ENCODE assay signal across 22 mouse cellular contexts in the genomic region with DNA sequence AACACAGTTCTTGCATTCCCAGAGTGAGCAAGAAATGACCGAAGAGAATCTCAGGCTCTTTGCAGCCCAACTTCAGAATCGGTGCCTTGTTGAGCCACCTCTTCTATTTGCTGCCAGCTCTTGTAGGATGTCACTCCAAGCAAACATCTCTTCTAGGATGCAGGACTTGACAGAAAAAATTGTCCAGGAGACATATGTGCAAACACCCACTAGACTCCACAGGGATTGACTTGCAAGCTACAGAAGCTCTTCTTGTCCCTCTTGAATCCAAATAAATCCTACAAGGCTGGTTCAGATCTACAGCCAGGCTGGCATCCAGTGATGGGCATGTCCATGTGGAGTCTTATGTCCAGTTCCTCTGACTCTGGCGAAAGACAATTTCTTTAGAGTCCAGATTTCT.
"Had no signal": no experiment of that assay in that cellular context is flagged by ENCODE, and none has a peak within 500 bp of the region (broad histone marks: within the 10 kb centered on the region; RNA-seq: fewer than 3 reads in every experiment).

No protein-coding gene starts in this region.

- DNase-seq: heart, postnatal 10 days; heart, postnatal 14 days; heart, postnatal 36 days; heart, postnatal 4 days; kidney, adult 11 months; kidney, adult 18-20 months; kidney, adult 2 months; kidney, adult 8-10 months; kidney, adult 9 months; kidney, postnatal 10 days; kidney, postnatal 14 days; kidney, postnatal 25 days; kidney, postnatal 36 days; kidney, postnatal 4 days; layer of hippocampus, adult 9-11 months; layer of hippocampus, postnatal 36 days had no signal

- ATAC-seq: hindbrain, embryonic 16.5 days; hindbrain, postnatal 0 days; inflammation-experienced regulatory T-cells, adult 6 months; intestine, embryonic 15.5 days; intestine, embryonic 16.5 days; intestine, postnatal 0 days had no signal
